Mouse (Mus musculus) embryonic fibroblast, embryonic 13.5 days (primary cell): ENCODE measurements around the gene Jmjd6. TPM values are rescaled to one million over a fixed set of nuclear protein-coding genes. Genes with fewer than 3 reads are reported as not detected.

Source experiments
- H3K27ac ChIP-seq: 2 replicates; pipeline ENCODE4 v1.5.1; 2012; ENCODE audit warnings: low read length, control low read depth, inconsistent platforms; ENCODE audit not compliant: insufficient read depth
- H3K4me1 ChIP-seq: 2 replicates; pipeline ENCODE4 v1.6.1; 2011; ENCODE audit warnings: low read length; ENCODE audit not compliant: control insufficient read depth, insufficient read depth
- H3K4me3 ChIP-seq: 2 replicates; pipeline ENCODE4 v1.5.1; 2011; ENCODE audit warnings: mild to moderate bottlenecking, control low read depth, low read length; ENCODE audit not compliant: insufficient read depth
- CTCF ChIP-seq: IDR thresholded peaks from 2 replicates; pipeline ENCODE4 v1.5.1; 2011; ENCODE audit warnings: mild to moderate bottlenecking, control low read depth, low read length, moderate library complexity, borderline replicate concordance; ENCODE audit not compliant: insufficient read depth
- POLR2A ChIP-seq: IDR thresholded peaks from 2 replicates; pipeline ENCODE4 v1.6.1; 2011; ENCODE audit warnings: low read depth, mild to moderate bottlenecking, control low read depth, low read length, moderate library complexity
- polyA plus RNA-seq: library from polyadenylated mRNA; stranded (reverse); fragments of >200 nt; gene quantifications from 2 replicates; pipeline ENCODE4 v1.2.4, GENCODE M21; 2011; ENCODE audit warnings: low read depth; ENCODE audit not compliant: missing spikeins, insufficient read length

The Jmjd6 gene
- polyA plus RNA-seq, 1 experiment, result 38.7 TPM

- Histone ChIP-seq H3K4me3 (no peak overlapping the region), H3K4me1 (no peaks in the 10 kb centered on the region), H3K27ac (no peak overlapping the region)
- TF ChIP-seq POLR2A, result no peak
- no peak for TF ChIP-seq CTCF
Measured at GRCm38 (mm10) chr11:116869641-116870040, 26.4 kb upstream of the Jmjd6 start.

- no peaks in the 10 kb centered on the region for H3K4me1 ChIP-seq
- no peak overlapping the region for H3K4me3 ChIP-seq
- H3K27ac ChIP-seq, result no peak overlapping the region
- TF ChIP-seq POLR2A (no peak), CTCF (no peak)
Measured at GRCm38 (mm10) chr11:116869223-116869622, 26.0 kb upstream of the Jmjd6 start.

- no peak for TF ChIP-seq CTCF
Measured at GRCm38 (mm10) chr11:116868129-116868528, 24.9 kb upstream of the Jmjd6 start.

GRCm38 (mm10) chr11:116865945-116866585, 22.8 kb upstream of the Jmjd6 start:
- TF ChIP-seq CTCF, result no peak
- no peak for TF ChIP-seq POLR2A
- Histone ChIP-seq H3K4me1 (no peaks in the 10 kb centered on the region), H3K27ac (no peak overlapping the region), H3K4me3 (no peak overlapping the region)

More at GRCm38 (mm10) chr11:116868129-116868528, 24.9 kb upstream of the Jmjd6 start:
- no peak overlapping the region for H3K27ac ChIP-seq
- H3K4me1 ChIP-seq, result no peaks in the 10 kb centered on the region
- no peak overlapping the region for H3K4me3 ChIP-seq

GRCm38 (mm10) chr11:116864444-116864843, 21.2 kb upstream of the Jmjd6 start:
- H3K4me3 ChIP-seq, result no peak overlapping the region
- H3K4me1 ChIP-seq, result no peaks in the 10 kb centered on the region
- TF ChIP-seq POLR2A (no peak), CTCF (no peak)
- no peak overlapping the region for H3K27ac ChIP-seq

- TF ChIP-seq CTCF (no peak), POLR2A (no peak)
- Histone ChIP-seq H3K27ac (peak overlapping the region; percentile 20; the same call in 1 of the 2 replicates), H3K4me1 (peaks cover 6% of the 10 kb centered on the region), H3K4me3 (no peak overlapping the region)
Measured at GRCm38 (mm10) chr11:116857183-116857850, 14.1 kb upstream of the Jmjd6 start.

GRCm38 (mm10) chr11:116854279-116854678, 11.0 kb upstream of the Jmjd6 start:
- Histone ChIP-seq H3K4me3 (peak overlapping the region; percentile 84), H3K27ac (peak overlapping the region; percentile 47), H3K4me1 (peaks cover 6% of the 10 kb centered on the region)
- no peak for TF ChIP-seq CTCF
- no peak for TF ChIP-seq POLR2A

- TF ChIP-seq POLR2A (peak; percentile 84), CTCF (no peak)
- Histone ChIP-seq H3K4me1 (peaks cover 7% of the 10 kb centered on the region), H3K4me3 (peak overlapping the region; percentile 84), H3K27ac (peak overlapping the region; percentile 95)
Measured at GRCm38 (mm10) chr11:116853512-116853928, 10.3 kb upstream of the Jmjd6 start.

GRCm38 (mm10) chr11:116852891-116853511, 9.8 kb upstream of the Jmjd6 start, which contains the start of gene Srsf2:
Gene Srsf2 (minus strand): TSS chr11:116853094.
- H3K4me1 ChIP-seq, result peaks cover 8% of the 10 kb centered on the region
- H3K4me3 ChIP-seq, result peak within 1 kb of the TSS; percentile 96
- no peak for TF ChIP-seq CTCF
- peak; percentile 99 for TF ChIP-seq POLR2A
- peak within 1 kb of the TSS; percentile 95 for H3K27ac ChIP-seq

GRCm38 (mm10) chr11:116852291-116852890, 9.1 kb upstream of the Jmjd6 start, which contains the start of gene Mfsd11:
Gene Mfsd11 (plus strand): TSS chr11:116852440.
- Histone ChIP-seq H3K4me1 (peaks cover 5% of the 10 kb centered on the region), H3K27ac (peak within 1 kb of the TSS; percentile 95), H3K4me3 (peak within 1 kb of the TSS; percentile 96)
- no peak for TF ChIP-seq CTCF
- TF ChIP-seq POLR2A, result 0 out of 2 replicates have a peak, but pooled peaks have one; percentile 36
